Mouse (Mus musculus) induced T-regulatory cell, adult 2 months (primary cell): ENCODE measurements at regions not wholly inside any gene's neighbourhood (a gene's known extent, or its start where the extent isn't known, plus 50 kb on each side); places are given as distances from the start of the nearest gene placed in this dataset.

ENCODE experiments used
- DNase-seq: peaks from one replicate; pipeline ENCODE4 v3.0.0-alpha.2; 2012; ENCODE audit warnings: low read depth

- no peak for DNase-seq
Measured at GRCm38 (mm10) chr1:193784966-193785365, 414.9 kb upstream of the Camk1g start.

DNA sequence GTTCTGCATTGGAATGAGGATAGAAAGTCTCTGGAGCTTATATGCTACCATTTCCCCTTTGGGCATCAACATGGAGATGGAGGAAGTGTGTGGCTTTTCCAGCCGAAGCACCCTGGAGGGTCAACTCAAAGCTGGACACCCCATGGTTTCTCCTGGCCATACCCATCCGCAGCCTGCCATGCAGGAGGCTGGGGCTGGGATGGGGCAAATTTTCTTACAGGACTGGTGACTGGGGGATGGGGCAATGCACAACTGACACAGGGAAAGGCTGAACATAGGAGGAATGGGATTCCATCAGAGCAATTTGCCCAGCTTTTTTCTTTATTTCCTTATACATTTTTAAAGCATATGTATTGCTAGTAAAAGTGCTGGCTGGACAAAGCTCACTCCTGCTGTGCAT lies 414.4 kb upstream of the Camk1g start:
- no peak for DNase-seq

GRCm38 (mm10) chr1:193778181-193778580 lies 408.1 kb upstream of the Camk1g start:
- DNase-seq: no peak

DNA sequence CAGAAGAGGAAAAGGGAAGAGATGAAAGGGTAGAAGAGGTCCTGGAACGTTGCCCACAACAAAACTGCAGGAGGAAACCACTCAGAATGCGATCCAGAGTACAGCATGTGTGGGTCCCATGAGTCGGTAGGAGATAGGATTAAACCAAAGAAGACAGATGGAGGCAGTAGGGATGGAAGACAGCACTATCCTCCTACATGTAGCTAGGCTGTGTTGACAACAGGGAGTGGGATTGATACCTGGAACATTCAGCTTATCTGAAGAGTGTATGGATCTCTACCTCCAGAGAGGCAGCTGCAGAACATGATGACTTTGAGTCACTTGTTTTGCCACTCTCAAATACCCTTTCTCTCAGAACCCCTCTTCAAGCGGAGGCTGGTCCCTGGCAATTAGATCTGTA lies 399.4 kb upstream of the Camk1g start:
- no peak for DNase-seq

- DNase-seq: no peak
Measured at GRCm38 (mm10) chr1:193764103-193764502, 394.0 kb upstream of the Camk1g start.

GRCm38 (mm10) chr1:193751819-193752251 lies 381.7 kb upstream of the Camk1g start:
- DNase-seq: no peak

DNA sequence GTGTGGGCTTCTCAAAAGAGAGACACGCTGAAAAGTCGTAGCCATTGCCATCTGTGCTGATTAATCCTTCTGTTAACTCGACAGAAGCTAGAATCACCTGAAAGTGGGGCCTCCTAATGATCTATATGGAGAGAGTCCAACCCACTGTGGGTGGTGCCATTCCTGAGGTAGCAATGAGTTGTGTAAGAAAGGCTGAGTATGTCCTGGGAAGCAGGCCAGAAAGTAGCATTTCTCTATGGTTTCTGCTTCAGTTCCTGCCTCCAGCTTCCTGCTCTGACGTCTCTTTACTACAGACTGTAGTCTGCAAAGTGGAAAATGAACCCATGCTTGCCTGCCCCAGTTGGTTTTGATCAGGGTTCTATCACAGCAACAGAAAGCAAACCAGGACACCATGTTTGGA lies 380.8 kb upstream of the Camk1g start:
- no peak for DNase-seq

- no peak for DNase-seq
Measured at GRCm38 (mm10) chr1:193747426-193747960, 377.4 kb upstream of the Camk1g start.

- no peak for DNase-seq
Measured at GRCm38 (mm10) chr1:193742688-193743087, 372.6 kb upstream of the Camk1g start.

DNA sequence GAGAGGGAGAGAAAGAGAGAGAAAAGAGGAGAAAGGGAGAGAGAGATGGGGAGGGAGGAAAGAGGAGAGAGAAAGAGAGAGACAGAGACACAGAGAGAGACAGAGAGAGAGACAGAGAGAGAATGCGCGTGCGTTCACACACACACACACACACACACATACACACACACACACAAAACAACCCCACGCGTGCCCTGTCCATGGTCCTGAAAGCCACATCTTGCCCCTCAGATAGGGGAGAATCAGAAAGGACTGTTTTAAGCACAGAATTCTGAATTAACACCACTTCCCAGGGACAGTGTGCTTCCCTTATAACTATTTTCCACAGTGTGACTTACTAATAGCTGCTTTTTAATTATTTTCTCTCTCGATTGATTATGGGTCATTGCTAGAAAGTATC lies 368.7 kb upstream of the Camk1g start:
- DNase-seq: no peak

GRCm38 (mm10) chr1:193735949-193736518 lies 365.9 kb upstream of the Camk1g start:
- no peak for DNase-seq

- DNase-seq: no peak
Measured at GRCm38 (mm10) chr1:193734014-193734763, 364.1 kb upstream of the Camk1g start.

- DNase-seq: no peak
Measured at GRCm38 (mm10) chr1:193733402-193733801, 363.3 kb upstream of the Camk1g start.

DNA sequence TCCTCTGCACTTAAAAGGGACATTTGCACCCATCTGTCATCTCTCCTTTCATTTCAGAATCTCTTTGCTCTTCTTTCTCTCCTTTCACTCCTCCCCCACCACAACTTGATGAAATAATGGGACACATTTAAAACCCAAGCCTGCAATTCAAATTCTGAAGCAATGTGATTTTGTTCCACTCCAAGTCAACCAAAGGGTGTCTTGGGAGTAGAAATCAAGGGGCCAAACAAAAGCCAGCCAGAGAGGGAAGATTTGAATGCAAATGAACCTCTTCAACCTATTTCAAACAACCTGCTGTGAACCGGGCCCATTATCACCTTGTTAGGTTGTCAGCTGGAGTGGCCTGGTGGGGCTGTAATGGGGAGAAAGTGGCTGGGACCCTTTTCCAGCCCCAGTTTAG lies 362.0 kb upstream of the Camk1g start:
- no peak for DNase-seq

DNA sequence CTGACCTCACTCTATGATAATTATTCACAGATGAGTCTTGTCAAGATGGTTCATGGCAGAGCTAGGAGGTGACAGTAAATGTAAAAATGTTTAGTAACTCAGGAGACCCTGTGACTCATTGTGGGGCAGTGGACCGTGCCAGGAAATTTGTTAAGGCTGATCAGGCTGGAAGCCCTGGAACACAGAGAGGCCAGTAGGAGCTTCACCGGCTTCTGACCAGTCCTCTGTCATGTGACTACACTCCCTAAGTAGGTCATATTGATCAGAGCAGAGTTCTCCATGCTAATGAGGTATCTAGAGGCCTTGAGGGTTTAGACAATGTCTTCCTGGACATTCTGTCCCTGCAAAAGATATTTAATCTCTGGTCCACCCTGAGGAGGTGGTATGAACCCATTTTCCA lies 351.8 kb upstream of the Camk1g start:
- DNase-seq: no peak

DNA sequence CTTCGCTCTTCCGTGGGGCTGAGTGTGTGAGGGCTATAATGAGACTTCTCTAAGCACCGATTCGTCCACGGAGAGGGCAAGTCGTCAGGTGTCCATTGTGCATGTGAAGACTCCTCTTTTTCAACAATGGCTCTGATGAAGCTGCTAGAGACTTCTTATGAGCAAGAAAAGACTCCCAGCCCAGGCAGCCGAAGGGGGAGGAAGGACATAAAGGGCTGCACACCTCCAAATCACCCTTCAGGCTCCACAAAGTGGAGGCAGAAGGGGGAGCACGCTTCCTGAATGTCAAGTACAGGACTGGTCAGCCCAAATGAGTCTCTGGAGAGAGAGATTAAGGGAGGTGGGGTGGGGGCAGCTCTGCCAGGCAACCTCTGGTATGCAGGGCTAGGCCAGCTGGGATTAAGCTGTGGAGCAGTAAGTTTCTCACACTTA lies 350.3 kb upstream of the Camk1g start:
- DNase-seq: no peak

DNA sequence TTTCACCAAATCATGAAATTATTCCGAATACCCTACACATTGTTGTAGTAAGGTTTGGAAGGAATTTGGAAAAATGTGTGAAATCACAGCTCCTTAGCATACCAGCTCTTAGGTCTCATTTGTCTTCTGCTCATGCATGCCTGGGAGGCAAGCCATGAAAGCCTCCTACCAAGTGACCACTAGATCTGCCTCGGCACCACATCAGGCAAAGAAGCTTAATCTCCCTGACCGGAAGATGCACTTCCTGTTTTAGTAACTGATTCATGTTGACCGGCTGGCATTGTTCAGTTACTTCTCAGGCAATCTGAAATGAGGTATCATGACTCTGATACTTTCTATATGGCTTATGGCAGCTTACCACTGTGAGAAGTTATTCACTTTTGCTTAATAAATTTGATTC lies 345.2 kb upstream of the Camk1g start:
- DNase-seq: no peak

DNA sequence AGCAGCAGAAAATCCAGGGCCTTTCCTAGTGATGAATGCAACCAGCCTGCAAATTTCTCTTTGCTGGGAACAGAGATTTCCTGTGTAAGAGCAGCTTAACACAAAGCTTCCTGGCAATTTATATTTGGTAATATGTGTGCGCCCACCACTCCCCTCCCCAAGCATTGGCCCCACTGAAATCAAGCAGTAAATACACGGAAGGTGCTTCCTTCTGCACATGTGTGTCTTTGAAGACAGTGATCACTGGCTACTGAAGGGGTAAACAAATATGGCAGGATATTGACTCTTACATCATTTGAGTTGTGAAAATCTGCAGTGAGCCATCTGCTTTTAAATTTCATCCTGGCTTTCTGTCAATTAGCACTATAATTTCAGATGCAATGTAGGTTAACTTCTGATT lies 344.5 kb upstream of the Camk1g start:
- DNase-seq: no peak

- DNase-seq: no peak
Measured at GRCm38 (mm10) chr1:193705205-193705604, 335.1 kb upstream of the Camk1g start.

GRCm38 (mm10) chr1:193702707-193703419 lies 332.8 kb upstream of the Camk1g start:
- DNase-seq: peak; percentile 67

DNA sequence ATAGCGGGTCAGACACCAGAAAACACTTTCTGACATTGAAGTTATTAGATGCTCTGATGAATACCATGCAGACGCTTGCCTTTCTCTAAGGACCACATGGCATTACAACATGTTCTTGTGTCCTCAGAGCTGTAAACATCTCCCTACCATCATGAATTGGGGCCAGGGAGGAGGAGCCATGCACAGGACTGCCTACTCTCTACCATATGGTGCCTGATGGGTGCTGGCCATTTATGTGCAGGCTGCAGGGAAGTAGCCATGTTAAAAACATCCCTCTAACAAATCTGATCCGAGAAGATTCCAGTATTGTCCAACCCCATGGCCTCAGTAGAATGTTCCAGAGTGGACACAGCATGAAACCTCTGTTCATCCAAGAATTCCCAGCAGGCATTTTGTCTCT lies 330.1 kb upstream of the Camk1g start:
- no peak for DNase-seq

- DNase-seq: peak; percentile 29
Measured at GRCm38 (mm10) chr1:193698603-193699266, 328.6 kb upstream of the Camk1g start.
